Mouse (Mus musculus) ES-Bruce4 (cell line): ENCODE data around the gene Fosb. TPM values are rescaled to one million over a fixed set of nuclear protein-coding genes. Genes with fewer than 3 reads are reported as not detected.

ENCODE experiments used
- H3K27ac ChIP-seq: 2 replicates; pipeline ENCODE4 v1.5.1; 2012; ENCODE audit warnings: low read length, inconsistent platforms; ENCODE audit not compliant: insufficient read depth
- H3K27me3 ChIP-seq: 2 replicates; pipeline ENCODE4 v1.6.1; 2012; ENCODE audit warnings: mild to moderate bottlenecking, low read length, inconsistent platforms; ENCODE audit not compliant: control insufficient read depth, poor library complexity, insufficient read depth, severe bottlenecking
- H3K36me3 ChIP-seq: 2 replicates; pipeline ENCODE4 v1.6.1; 2012; ENCODE audit warnings: inconsistent platforms, mild to moderate bottlenecking, low read length, moderate library complexity; ENCODE audit not compliant: control insufficient read depth, poor library complexity, insufficient read depth, severe bottlenecking
- H3K4me1 ChIP-seq: one replicate; pipeline ENCODE4 v1.8.1; 2011; ENCODE audit warnings: low read length; ENCODE audit not compliant: control insufficient read depth, insufficient read depth
- H3K4me3 ChIP-seq: 2 replicates; pipeline ENCODE4 v1.5.1; 2011; ENCODE audit warnings: low read depth, mild to moderate bottlenecking, low read length
- H3K9ac ChIP-seq: 2 replicates; pipeline ENCODE4 v1.6.1; 2012; ENCODE audit warnings: low read depth, mild to moderate bottlenecking, inconsistent platforms; ENCODE audit not compliant: poor library complexity, severe bottlenecking
- H3K9me3 ChIP-seq: replicated peaks from 2 replicates; pipeline ENCODE4 v1.6.1; 2012; ENCODE audit warnings: mild to moderate bottlenecking, low read length, inconsistent platforms; ENCODE audit not compliant: control insufficient read depth, poor library complexity, insufficient read depth, severe bottlenecking
- CTCF ChIP-seq: IDR thresholded peaks from one replicate; pipeline ENCODE4 v1.8.1; 2011; ENCODE audit warnings: low read depth, low read length
- EP300 ChIP-seq: IDR thresholded peaks from 2 replicates; pipeline ENCODE4 v1.6.1; 2011; ENCODE audit warnings: low read depth, low read length; ENCODE audit not compliant: insufficient read depth
- POLR2A ChIP-seq: IDR thresholded peaks from one replicate; pipeline ENCODE4 v1.8.1; 2011; ENCODE audit warnings: low read length; ENCODE audit not compliant: insufficient read depth
- polyA plus RNA-seq: library from polyadenylated mRNA; stranded (reverse); fragments of >200 nt; gene quantifications from 2 replicates; pipeline ENCODE4 v1.2.4, GENCODE M21; 2011; ENCODE audit warnings: low read depth; ENCODE audit not compliant: missing spikeins, insufficient read depth, insufficient read length

Fosb gene
- polyA plus RNA-seq, 1 experiment, result 1.1 TPM

DNA sequence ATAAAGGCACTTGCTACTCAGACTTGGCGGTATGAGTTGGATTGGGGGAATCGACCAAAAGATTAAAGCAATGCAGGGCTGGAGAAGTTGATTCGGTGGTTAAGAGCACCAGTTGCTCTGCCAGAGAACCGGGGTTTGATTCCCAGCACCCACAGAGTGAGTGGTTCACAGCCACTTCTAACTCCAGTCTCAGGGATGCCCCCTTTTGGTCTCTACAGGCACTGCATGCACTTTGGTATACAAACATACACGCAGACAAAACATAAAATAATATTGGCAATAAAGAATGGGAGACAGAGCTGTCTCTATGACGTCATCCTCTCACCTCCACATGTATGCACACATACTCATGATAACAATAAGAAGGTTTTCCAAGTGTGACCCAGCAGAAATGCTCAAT lies 12.8 kb downstream of the Fosb start:
- peaks cover 3% of the 10 kb centered on the region for H3K4me1 ChIP-seq
- TF ChIP-seq EP300 (no peak), CTCF (peak; percentile 11)

DNA sequence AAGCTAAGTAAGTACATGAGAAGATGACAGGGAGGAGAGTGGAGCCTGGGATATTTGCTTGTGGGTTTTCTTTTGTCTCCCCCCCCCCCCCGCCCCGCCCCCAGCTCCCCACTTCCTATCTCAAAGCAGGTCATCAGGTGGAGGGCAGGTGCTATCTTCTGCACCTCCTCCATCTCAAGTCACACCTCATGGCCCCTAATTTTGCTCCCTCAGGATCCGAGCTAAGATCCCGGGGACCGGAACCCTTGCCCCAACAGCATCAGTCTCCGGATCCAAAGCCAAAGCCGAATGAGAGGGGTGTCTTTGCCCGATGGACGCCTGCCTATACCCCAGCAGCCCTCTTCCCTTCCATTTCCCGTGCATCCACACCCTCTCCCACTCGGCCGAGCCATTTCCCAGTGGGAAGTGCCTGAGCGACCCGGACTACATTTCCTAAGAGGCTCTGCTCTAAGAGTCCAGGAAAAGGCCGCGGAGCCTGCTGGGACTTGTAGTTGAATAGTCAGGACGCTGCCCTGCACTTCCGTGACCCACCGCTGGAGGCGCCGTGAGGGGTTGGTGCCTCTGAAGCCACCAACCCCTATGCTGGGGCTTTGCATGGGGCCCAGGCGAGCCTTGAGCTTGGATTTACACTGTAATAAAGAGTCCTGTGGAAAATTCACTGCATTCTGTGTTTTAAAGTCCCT lies 14.2 kb downstream of the Fosb start:
- Histone ChIP-seq H3K4me1 (peaks cover 3% of the 10 kb centered on the region), H3K9ac (peak overlapping the region; percentile 17; the same call in 1 of the 2 replicates), H3K4me3 (peak overlapping the region; percentile 58), H3K27ac (no peak overlapping the region), H3K36me3 (no peaks in the 10 kb centered on the region), H3K9me3 (no peaks in the 10 kb centered on the region), H3K27me3 (no peaks in the 10 kb centered on the region)
- no peak for TF ChIP-seq POLR2A
- peak; percentile 79 for TF ChIP-seq CTCF

More for the DNA sequence above, 12.8 kb downstream of the Fosb start:
- Histone ChIP-seq H3K9me3 (no peaks in the 10 kb centered on the region), H3K27ac (no peak overlapping the region), H3K27me3 (no peaks in the 10 kb centered on the region), H3K4me3 (no peak overlapping the region), H3K9ac (no peak overlapping the region), H3K36me3 (no peaks in the 10 kb centered on the region)

DNA sequence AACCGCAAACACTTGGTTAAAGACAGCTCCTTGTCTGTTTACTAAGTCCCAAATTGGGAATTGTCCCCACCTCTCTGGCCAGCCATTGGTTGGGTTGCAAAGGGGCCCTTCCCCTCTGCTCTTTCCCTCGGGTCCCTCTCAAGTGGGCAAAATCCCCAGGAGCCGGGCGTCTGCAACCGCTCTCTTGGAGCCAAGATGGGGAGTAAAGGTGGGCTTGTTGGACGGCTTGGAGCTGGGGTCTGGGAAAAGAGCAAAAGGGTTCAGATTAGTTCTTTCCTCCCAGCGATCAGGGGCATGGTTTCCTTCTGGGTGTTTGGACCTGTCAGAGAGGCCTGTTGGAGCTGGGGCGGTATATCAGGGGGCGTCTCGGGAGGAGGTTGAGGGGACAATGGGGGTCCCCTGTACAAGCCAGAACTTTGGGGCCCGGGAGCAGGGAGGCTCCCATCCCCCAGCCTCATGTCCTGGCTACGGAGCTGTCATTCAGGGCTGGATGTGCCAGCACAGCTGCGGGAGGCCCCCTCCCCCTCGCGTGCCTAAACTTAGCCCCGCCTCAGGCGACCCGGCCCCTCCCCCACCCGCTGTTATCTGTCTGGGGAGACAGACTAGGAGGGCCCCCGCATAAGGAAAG lies 18.8 kb downstream of the Fosb start:
- Histone ChIP-seq H3K4me1 (peaks cover 3% of the 10 kb centered on the region), H3K36me3 (no peaks in the 10 kb centered on the region), H3K27me3 (no peaks in the 10 kb centered on the region), H3K9me3 (no peaks in the 10 kb centered on the region), H3K9ac (peak overlapping the region; percentile 52), H3K4me3 (peak overlapping the region; percentile 72), H3K27ac (no peak overlapping the region)
- TF ChIP-seq CTCF (no peak), EP300 (no peak)

DNA sequence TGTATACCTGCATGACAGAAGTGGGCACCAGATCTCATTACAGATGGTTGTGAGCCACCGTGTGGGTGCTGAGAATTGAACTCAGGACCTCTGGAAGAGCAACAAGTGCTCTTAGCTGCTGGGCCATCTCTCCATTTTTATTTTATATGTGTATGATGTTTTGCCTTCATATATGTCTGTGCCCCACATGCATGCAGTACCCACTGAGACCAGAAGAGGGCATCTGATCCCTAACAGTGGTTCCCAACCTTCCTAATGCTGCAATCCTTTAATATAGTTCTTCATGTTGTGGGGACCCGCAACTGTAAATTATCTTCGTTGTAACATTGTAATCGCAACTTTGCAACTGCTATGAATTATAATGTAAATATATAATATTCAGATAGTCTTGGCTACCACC lies 25.1 kb downstream of the Fosb start:
- no peak overlapping the region for H3K27ac ChIP-seq
- H3K36me3 ChIP-seq, result no peaks in the 10 kb centered on the region
- no peaks in the 10 kb centered on the region for H3K9me3 ChIP-seq
- H3K4me1 ChIP-seq, result no peaks in the 10 kb centered on the region
- no peak overlapping the region for H3K9ac ChIP-seq
- no peaks in the 10 kb centered on the region for H3K27me3 ChIP-seq
- no peak overlapping the region for H3K4me3 ChIP-seq
- TF ChIP-seq POLR2A, result no peak
- TF ChIP-seq CTCF, result peak; percentile 24
- no peak for TF ChIP-seq EP300

DNA sequence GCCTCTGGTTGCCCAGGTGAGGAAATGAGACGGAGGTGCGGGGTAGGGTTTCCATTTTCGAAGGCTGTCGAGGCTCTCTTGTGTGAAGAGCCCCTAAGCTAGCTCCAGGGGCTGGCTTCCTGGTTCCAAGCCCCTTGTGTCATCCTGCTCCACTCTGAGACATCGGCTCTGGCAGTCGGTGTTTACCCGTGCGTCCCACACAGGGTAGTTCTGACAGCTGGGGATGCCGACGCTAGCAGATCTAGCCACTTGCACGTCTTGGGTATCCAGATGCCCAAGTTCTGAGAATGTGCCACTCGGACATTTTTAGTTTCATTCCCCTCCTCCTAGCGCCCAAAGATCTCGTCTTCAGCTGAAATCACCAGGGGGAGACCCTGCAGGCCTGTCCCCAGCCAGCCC lies 26.4 kb downstream of the Fosb start:
- Histone ChIP-seq H3K9ac (no peak overlapping the region), H3K9me3 (no peaks in the 10 kb centered on the region), H3K4me1 (no peaks in the 10 kb centered on the region), H3K36me3 (no peaks in the 10 kb centered on the region), H3K27me3 (no peaks in the 10 kb centered on the region), H3K4me3 (no peak overlapping the region), H3K27ac (no peak overlapping the region)
- TF ChIP-seq CTCF (no peak), EP300 (no peak), POLR2A (no peak)

DNA sequence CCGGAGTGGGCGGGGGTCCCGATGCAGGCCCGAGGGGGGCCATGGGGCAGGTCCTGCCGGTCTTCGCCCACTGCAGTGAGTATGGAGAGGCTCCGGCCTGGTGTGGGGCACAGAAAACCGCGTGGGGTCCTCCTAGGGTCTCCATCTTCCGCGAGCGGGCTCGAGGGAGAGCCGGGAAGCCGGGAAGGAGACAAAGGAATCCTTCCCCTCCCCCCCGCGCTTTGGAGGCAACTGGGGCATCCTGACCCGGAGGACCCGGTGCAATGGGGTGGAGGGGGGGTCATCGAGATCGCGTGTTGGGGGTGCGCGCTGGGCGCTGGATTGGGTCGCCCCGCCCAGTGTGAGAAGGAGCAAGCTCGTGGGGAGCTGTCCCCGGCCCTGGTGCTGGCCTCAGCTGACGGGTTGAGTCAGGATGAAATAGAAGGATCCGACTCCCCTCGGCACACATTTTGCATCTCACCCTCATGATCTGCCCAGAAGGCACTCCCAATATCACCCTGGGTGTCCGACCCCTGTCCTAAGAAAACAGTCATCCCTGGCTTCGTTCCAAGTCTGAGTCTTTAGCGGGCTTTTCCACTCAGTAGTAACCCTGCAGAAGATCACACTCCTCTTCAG lies 27.0 kb downstream of the Fosb start:
- no peak overlapping the region for H3K27ac ChIP-seq
- TF ChIP-seq EP300 (0 out of 2 replicates have a peak, but pooled peaks have one; percentile 29), POLR2A (no peak)
- no peaks in the 10 kb centered on the region for H3K36me3 ChIP-seq
- no peaks in the 10 kb centered on the region for H3K27me3 ChIP-seq
- H3K9ac ChIP-seq, result peak overlapping the region; percentile 77
- H3K4me1 ChIP-seq, result no peaks in the 10 kb centered on the region
- peak overlapping the region; percentile 66 for H3K4me3 ChIP-seq
- H3K9me3 ChIP-seq, result no peaks in the 10 kb centered on the region
